Mouse (Mus musculus) MEL (cell line): Measurements from ENCODE around the gene Vdr.

Experiments
- CTCF ChIP-seq, 3 experiments: IDR thresholded peaks in 2 of 3; conservative IDR thresholded peaks in 1 of 3; 2 replicates each; pipeline ENCODE4 v1.5.1; 2011 to 2012; ENCODE audit warnings: low read length in 3 of 3, low read depth in 2 of 3, mild to moderate bottlenecking in 2 of 3, improper control_type of control experiment in 1 of 3, inconsistent platforms in 1 of 3, mixed read lengths in 1 of 3, moderate library complexity in 1 of 3; ENCODE audit not compliant: control insufficient read depth in 1 of 3, insufficient read depth in 1 of 3, poor library complexity in 1 of 3, severe bottlenecking in 1 of 3
- E2F4 ChIP-seq: IDR thresholded peaks from 2 replicates; pipeline ENCODE4 v1.6.1; 2011; ENCODE audit warnings: low read depth, low read length, improper control_type of control experiment, borderline replicate concordance
- EP300 ChIP-seq, 2 experiments: IDR thresholded peaks; 2 replicates each; pipeline ENCODE4 v1.6.1; 2011; ENCODE audit warnings: improper control_type of control experiment in 2 of 2, low read length in 2 of 2, low read depth in 1 of 2, mild to moderate bottlenecking in 1 of 2
- GATA1 ChIP-seq: IDR thresholded peaks from 2 replicates; pipeline ENCODE4 v1.6.1; 2011; ENCODE audit warnings: low read depth, low read length, improper control_type of control experiment
- MAZ ChIP-seq: IDR thresholded peaks from 2 replicates; pipeline ENCODE4 v1.6.1; 2012; ENCODE audit warnings: low read depth, mild to moderate bottlenecking, inconsistent platforms, low read length, improper control_type of control experiment
- MYC ChIP-seq: IDR thresholded peaks from 2 replicates; pipeline ENCODE4 v1.6.1; 2011; ENCODE audit warnings: low read depth, mild to moderate bottlenecking, low read length, improper control_type of control experiment, moderate library complexity
- NRF1 ChIP-seq: IDR thresholded peaks from 2 replicates; pipeline ENCODE4 v1.6.1; 2014; ENCODE audit warnings: low read depth, mild to moderate bottlenecking, inconsistent platforms, low read length, improper control_type of control experiment, moderate library complexity; ENCODE audit not compliant: poor library complexity, insufficient read depth, severe bottlenecking
- POLR2A ChIP-seq, 2 experiments: IDR thresholded peaks; 2 replicates each; pipeline ENCODE4 v1.6.1; 2011 to 2012; ENCODE audit warnings: low read length in 2 of 2, mild to moderate bottlenecking in 2 of 2, control low read depth in 1 of 2, improper control_type of control experiment in 1 of 2, low read depth in 1 of 2, moderate library complexity in 1 of 2; ENCODE audit not compliant: control insufficient read depth in 1 of 2, insufficient read depth in 1 of 2, poor library complexity in 1 of 2
- POLR2AphosphoS5 ChIP-seq: IDR thresholded peaks from 2 replicates; pipeline ENCODE4 v1.6.1; 2012; ENCODE audit warnings: low read depth, borderline replicate concordance, mild to moderate bottlenecking, inconsistent platforms, low read length, moderate library complexity, mixed read lengths
- SMC3 ChIP-seq: IDR thresholded peaks from 2 replicates; pipeline ENCODE4 v1.6.1; 2011; ENCODE audit warnings: low read depth, low read length, improper control_type of control experiment
- TBP ChIP-seq: IDR thresholded peaks from 2 replicates; pipeline ENCODE4 v1.8.0; 2011; ENCODE audit warnings: low read depth, low read length, improper control_type of control experiment
- ZNF384 ChIP-seq: IDR thresholded peaks from 2 replicates; pipeline ENCODE4 v1.6.1; 2012; ENCODE audit warnings: low read depth, mild to moderate bottlenecking, inconsistent platforms, low read length, improper control_type of control experiment

- no peak for TF ChIP-seq ZNF384
- no peak for TF ChIP-seq MAZ
- TF ChIP-seq EP300 (IDR thresholded peaks at IDR 0.05; ENCODE audit: low read depth in 1 of 2, low read length in 2 of 2) = no peak
- no peak for TF ChIP-seq E2F4
- no peak for TF ChIP-seq NRF1
- TF ChIP-seq MYC = no peak
- no peak; a peak in 1 of 4 replicates for TF ChIP-seq POLR2A (IDR thresholded peaks at IDR 0.05; ENCODE audit: control insufficient read depth in 1 of 2, insufficient read depth in 1 of 2, low read depth in 1 of 2, low read length in 2 of 2, poor library complexity in 1 of 2)
- no peak for TF ChIP-seq CTCF (IDR thresholded peaks at IDR 0.05 in 2 of 3, conservative IDR thresholded peaks at IDR 0.05 in 1 of 3; ENCODE audit: control insufficient read depth in 1 of 3, insufficient read depth in 1 of 3, low read depth in 2 of 3, low read length in 3 of 3, poor library complexity in 1 of 3, severe bottlenecking in 1 of 3)
- TF ChIP-seq POLR2AphosphoS5 = no peak
- no peak for TF ChIP-seq GATA1
- TF ChIP-seq TBP = no peak
- TF ChIP-seq SMC3 = no peak
Observed at GRCm38 (mm10) chr15:97837491-97838061, 72.9 kb downstream of the Vdr start.
